Mouse (Mus musculus) adipocyte (in vitro differentiated cells): ENCODE measurements at regions not wholly inside any gene's neighbourhood (a gene's known extent, or its start where the extent isn't known, plus 50 kb on each side); places are given as distances from the start of the nearest gene placed in this dataset.

Experiments
- DNase-seq: peaks from one replicate; pipeline ENCODE4 v3.0.0-alpha.2; 2016; ENCODE audit warnings: low spot score

GRCm38 (mm10) chr15:72101730-72102129, 1732.6 kb upstream of the Gm6569 start:
- no peak for DNase-seq

GRCm38 (mm10) chr15:72105830-72106413, 1728.4 kb upstream of the Gm6569 start:
- no peak for DNase-seq

- DNase-seq: no peak
Measured at GRCm38 (mm10) chr15:72110520-72110919, 1723.8 kb upstream of the Gm6569 start.

GRCm38 (mm10) chr15:72116772-72117171, 1717.6 kb upstream of the Gm6569 start:
- DNase-seq: no peak

GRCm38 (mm10) chr15:72134226-72134625, 1700.1 kb upstream of the Gm6569 start:
- no peak for DNase-seq

- DNase-seq: no peak
Measured at GRCm38 (mm10) chr15:72135992-72136617, 1698.3 kb upstream of the Gm6569 start.

GRCm38 (mm10) chr15:72140122-72140521, 1694.2 kb upstream of the Gm6569 start:
- no peak for DNase-seq

GRCm38 (mm10) chr15:72150581-72150980, 1683.8 kb upstream of the Gm6569 start:
- DNase-seq: no peak

GRCm38 (mm10) chr15:72158505-72158904, 1675.9 kb upstream of the Gm6569 start:
- DNase-seq: no peak

- DNase-seq: peak; percentile 46
Measured at GRCm38 (mm10) chr15:72200861-72201260, 1633.5 kb upstream of the Gm6569 start.

GRCm38 (mm10) chr15:72201791-72202190, 1632.6 kb upstream of the Gm6569 start:
- DNase-seq: no peak

- no peak for DNase-seq
Measured at GRCm38 (mm10) chr15:72205240-72205799, 1629.0 kb upstream of the Gm6569 start.

- DNase-seq: peak; percentile 53
Measured at GRCm38 (mm10) chr15:72205950-72206349, 1628.4 kb upstream of the Gm6569 start.

- DNase-seq: no peak
Measured at GRCm38 (mm10) chr15:72207589-72207988, 1626.8 kb upstream of the Gm6569 start.

- DNase-seq: no peak
Measured at GRCm38 (mm10) chr15:72208076-72208475, 1626.3 kb upstream of the Gm6569 start.

- DNase-seq: no peak
Measured at GRCm38 (mm10) chr15:72208973-72209372, 1625.4 kb upstream of the Gm6569 start.

- no peak for DNase-seq
Measured at GRCm38 (mm10) chr15:72217731-72218130, 1616.6 kb upstream of the Gm6569 start.

GRCm38 (mm10) chr15:72219985-72220384, 1614.4 kb upstream of the Gm6569 start:
- no peak for DNase-seq

GRCm38 (mm10) chr15:72220786-72221185, 1613.6 kb upstream of the Gm6569 start:
- DNase-seq: no peak

GRCm38 (mm10) chr15:72232355-72232754, 1602.0 kb upstream of the Gm6569 start:
- DNase-seq: no peak

- no peak for DNase-seq
Measured at GRCm38 (mm10) chr15:72264619-72265018, 1569.7 kb upstream of the Gm6569 start.

GRCm38 (mm10) chr15:72283846-72284245, 1550.5 kb upstream of the Gm6569 start:
- DNase-seq: no peak

- no peak for DNase-seq
Measured at GRCm38 (mm10) chr15:72296648-72297047, 1537.7 kb upstream of the Gm6569 start.

- DNase-seq: no peak
Measured at GRCm38 (mm10) chr15:72312417-72312816, 1521.9 kb upstream of the Gm6569 start.
